Mouse (Mus musculus): ENCODE measurements at regions not wholly inside any gene's neighbourhood (a gene's known extent, or its start where the extent isn't known, plus 50 kb on each side); places are given as distances from the start of the nearest gene placed in this dataset.

GRCm38 (mm10) chr15:71240647-71241351 is 2593.6 kb upstream of the Gm6569 start:
- ATAC-seq (ENCODE audit: low FRiP score, low read depth) = no peak
- Histone ChIP-seq H3K9me3 (0 out of 2 replicates have a peak, but pooled peaks cover 7% of the 10 kb centered on the region), H3K27ac (no peak overlapping the region), H3K4me1 (no peaks in the 10 kb centered on the region), H3K27me3 (no peaks in the 10 kb centered on the region), H3K4me2 (replicated peaks) (no peak overlapping the region), H3K4me3 (no peak overlapping the region), H3K36me3 (no peaks in the 10 kb centered on the region), H3K9ac (no peak overlapping the region)
- 44% methylated on average over 9 of the region's 9 CpGs for WGBS

GRCm38 (mm10) chr15:71243539-71243938 is 2590.8 kb upstream of the Gm6569 start:
- H3K27ac ChIP-seq = no peak overlapping the region
- H3K4me3 ChIP-seq = no peak overlapping the region
- no peak overlapping the region for H3K9ac ChIP-seq
- ATAC-seq (ENCODE audit: low FRiP score, low read depth) = no peak
- H3K4me1 ChIP-seq = no peaks in the 10 kb centered on the region
- no peaks in the 10 kb centered on the region for H3K36me3 ChIP-seq
- H3K27me3 ChIP-seq = no peaks in the 10 kb centered on the region
- 67% methylated on average over 9 of the region's 9 CpGs for WGBS
- no peak overlapping the region for H3K4me2 ChIP-seq (replicated peaks)
- no peaks in the 10 kb centered on the region for H3K9me3 ChIP-seq

- H3K4me2 ChIP-seq (replicated peaks) = no peak overlapping the region
- no peak overlapping the region for H3K4me3 ChIP-seq
- H3K4me1 ChIP-seq = no peaks in the 10 kb centered on the region
Observed at GRCm38 (mm10) chr15:71275876-71276565, 2558.3 kb upstream of the Gm6569 start.

GRCm38 (mm10) chr15:71276566-71276912 is 2557.8 kb upstream of the Gm6569 start:
- Histone ChIP-seq H3K4me2 (replicated peaks) (no peak overlapping the region), H3K9ac (no peak overlapping the region), H3K27me3 (no peaks in the 10 kb centered on the region), H3K4me3 (no peak overlapping the region), H3K4me1 (no peaks in the 10 kb centered on the region), H3K9me3 (no peaks in the 10 kb centered on the region), H3K36me3 (no peaks in the 10 kb centered on the region), H3K27ac (no peak overlapping the region)
- WGBS = 79% methylated on average over 2 of the region's 2 CpGs
- no peak for ATAC-seq (ENCODE audit: low FRiP score, low read depth)

More at GRCm38 (mm10) chr15:71275876-71276565, 2558.3 kb upstream of the Gm6569 start:
- Histone ChIP-seq H3K36me3 (no peaks in the 10 kb centered on the region), H3K9me3 (no peaks in the 10 kb centered on the region), H3K27me3 (no peaks in the 10 kb centered on the region), H3K9ac (no peak overlapping the region), H3K27ac (no peak overlapping the region)
- 98% methylated on average over 2 of the region's 2 CpGs for WGBS
- no peak for ATAC-seq (ENCODE audit: low FRiP score, low read depth)

DNA sequence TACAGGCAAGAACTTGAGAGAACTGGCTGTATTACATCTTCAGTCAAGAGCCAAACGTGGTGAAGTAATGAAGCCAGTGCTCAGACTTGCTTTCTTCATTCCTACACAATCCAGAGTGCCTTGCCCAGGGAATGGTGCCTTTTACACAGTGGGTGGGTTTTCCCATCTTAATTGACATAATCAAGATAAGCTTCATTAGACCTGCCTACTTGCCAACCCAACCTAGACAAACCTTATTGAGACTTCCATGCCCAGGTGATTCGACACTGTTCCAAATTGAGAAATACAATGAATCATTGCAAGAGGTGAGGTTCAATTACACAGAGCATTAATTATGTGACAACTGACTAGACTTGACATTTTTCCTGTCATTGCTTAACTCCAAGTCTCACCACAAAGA is 2557.0 kb upstream of the Gm6569 start:
- Histone ChIP-seq H3K36me3 (no peaks in the 10 kb centered on the region), H3K27ac (no peak overlapping the region), H3K4me2 (replicated peaks) (no peak overlapping the region), H3K27me3 (no peaks in the 10 kb centered on the region), H3K9me3 (no peaks in the 10 kb centered on the region), H3K9ac (no peak overlapping the region), H3K4me3 (no peak overlapping the region), H3K4me1 (no peaks in the 10 kb centered on the region)
- ATAC-seq (ENCODE audit: low FRiP score, low read depth) = no peak
- WGBS = 63% methylated on average over 2 of the region's 2 CpGs

DNA sequence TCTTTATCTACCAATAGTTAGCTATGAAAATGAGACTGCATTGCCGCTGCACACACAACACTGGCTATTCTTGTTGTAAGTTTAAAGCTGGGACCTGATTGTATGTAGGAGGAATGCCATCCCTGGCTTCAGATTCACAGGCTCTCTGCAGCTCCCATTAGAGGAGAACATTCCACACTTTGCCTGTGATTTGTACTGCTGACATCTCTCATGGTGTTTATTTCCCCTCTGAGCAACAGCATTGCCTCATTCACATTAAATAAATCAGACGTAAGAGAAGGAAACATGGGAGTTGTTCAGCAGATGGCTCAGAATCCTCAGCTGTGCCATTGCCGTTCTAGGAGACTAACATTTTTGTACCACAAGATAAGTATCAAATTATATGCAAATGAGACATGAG is 2550.6 kb upstream of the Gm6569 start:
- no peaks in the 10 kb centered on the region for H3K4me1 ChIP-seq
- no peak overlapping the region for H3K4me2 ChIP-seq (replicated peaks)
- H3K4me3 ChIP-seq = no peak overlapping the region
- no peak overlapping the region for H3K27ac ChIP-seq
- no peak overlapping the region for H3K9ac ChIP-seq
- no peaks in the 10 kb centered on the region for H3K27me3 ChIP-seq
- H3K36me3 ChIP-seq = no peaks in the 10 kb centered on the region
- no peak for ATAC-seq (ENCODE audit: low FRiP score, low read depth)
- 72% methylated on average over 3 of the region's 3 CpGs for WGBS
- H3K9me3 ChIP-seq = no peaks in the 10 kb centered on the region

GRCm38 (mm10) chr15:71302541-71302940 is 2531.8 kb upstream of the Gm6569 start:
- H3K9ac ChIP-seq = no peak overlapping the region
- no peaks in the 10 kb centered on the region for H3K36me3 ChIP-seq
- ATAC-seq (ENCODE audit: low FRiP score, low read depth) = no peak
- H3K4me2 ChIP-seq (replicated peaks) = no peak overlapping the region
- no peaks in the 10 kb centered on the region for H3K9me3 ChIP-seq
- no peaks in the 10 kb centered on the region for H3K27me3 ChIP-seq
- H3K27ac ChIP-seq = no peak overlapping the region
- no peak overlapping the region for H3K4me3 ChIP-seq
- H3K4me1 ChIP-seq = no peaks in the 10 kb centered on the region

GRCm38 (mm10) chr15:71310230-71310629 is 2524.1 kb upstream of the Gm6569 start:
- H3K36me3 ChIP-seq = no peaks in the 10 kb centered on the region
- H3K9ac ChIP-seq = no peak overlapping the region
- no peak overlapping the region for H3K4me3 ChIP-seq
- ATAC-seq (ENCODE audit: low FRiP score, low read depth) = no peak
- H3K4me1 ChIP-seq = no peaks in the 10 kb centered on the region
- H3K9me3 ChIP-seq = no peaks in the 10 kb centered on the region
- H3K27ac ChIP-seq = no peak overlapping the region
- H3K4me2 ChIP-seq (replicated peaks) = no peak overlapping the region
- 67% methylated on average over 3 of the region's 3 CpGs for WGBS
- H3K27me3 ChIP-seq = no peaks in the 10 kb centered on the region

GRCm38 (mm10) chr15:71326596-71326995 is 2507.8 kb upstream of the Gm6569 start:
- no peak overlapping the region for H3K9ac ChIP-seq
- H3K36me3 ChIP-seq = no peaks in the 10 kb centered on the region
- 69% methylated on average over 3 of the region's 3 CpGs for WGBS
- H3K9me3 ChIP-seq = no peaks in the 10 kb centered on the region
- no peaks in the 10 kb centered on the region for H3K27me3 ChIP-seq
- no peaks in the 10 kb centered on the region for H3K4me1 ChIP-seq
- no peak overlapping the region for H3K4me2 ChIP-seq (replicated peaks)
- H3K4me3 ChIP-seq = no peak overlapping the region
- no peak for ATAC-seq (ENCODE audit: low FRiP score, low read depth)
- H3K27ac ChIP-seq = no peak overlapping the region

DNA sequence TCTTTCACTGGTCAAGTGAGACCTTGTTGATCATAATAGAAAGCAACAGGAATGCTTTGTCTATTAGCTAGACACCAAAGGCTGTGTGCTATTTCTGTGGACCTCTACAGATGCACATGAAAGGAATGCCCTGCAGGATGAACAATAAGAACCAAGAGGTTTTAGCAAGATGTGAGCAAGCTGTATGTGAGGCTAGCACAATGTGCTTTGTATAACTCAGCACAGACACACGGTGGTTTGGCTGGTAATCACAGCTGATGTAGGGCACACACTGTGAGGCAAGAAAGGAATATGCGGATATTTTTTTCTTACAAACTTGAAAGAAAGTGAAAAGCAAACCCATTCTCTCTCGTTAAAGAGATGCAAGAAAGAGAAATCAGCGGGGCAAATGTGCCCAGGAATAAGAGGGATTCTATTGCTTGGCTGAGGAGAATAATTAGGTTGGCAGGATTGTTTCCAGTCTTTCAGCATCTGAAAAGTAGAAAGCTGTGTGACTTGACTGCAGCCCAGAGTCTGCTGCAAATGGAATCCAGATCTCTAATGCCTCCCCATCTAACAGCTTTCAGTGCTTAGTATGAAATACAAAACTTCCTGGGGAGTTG is 2476.1 kb upstream of the Gm6569 start:
- no peak overlapping the region for H3K27ac ChIP-seq
- no peak overlapping the region for H3K9ac ChIP-seq
- H3K4me1 ChIP-seq = no peaks in the 10 kb centered on the region
- ATAC-seq (ENCODE audit: low FRiP score, low read depth) = no peak
- H3K27me3 ChIP-seq = no peaks in the 10 kb centered on the region
- H3K9me3 ChIP-seq = no peaks in the 10 kb centered on the region
- 51% methylated on average over 4 of the region's 4 CpGs for WGBS
- no peaks in the 10 kb centered on the region for H3K36me3 ChIP-seq
- H3K4me3 ChIP-seq = no peak overlapping the region
- no peak overlapping the region for H3K4me2 ChIP-seq (replicated peaks)

- Histone ChIP-seq H3K27ac (no peak overlapping the region), H3K4me1 (no peaks in the 10 kb centered on the region), H3K27me3 (no peaks in the 10 kb centered on the region), H3K9me3 (no peaks in the 10 kb centered on the region), H3K4me3 (no peak overlapping the region), H3K4me2 (replicated peaks) (no peak overlapping the region), H3K9ac (no peak overlapping the region), H3K36me3 (no peaks in the 10 kb centered on the region)
- WGBS = 40% methylated on average over 3 of the region's 3 CpGs
- peak; percentile 72 for ATAC-seq (ENCODE audit: low FRiP score, low read depth)
Observed at GRCm38 (mm10) chr15:71375775-71376174, 2458.6 kb upstream of the Gm6569 start.
